Mouse (Mus musculus) ZHBTc4 (cell line): Measurements from ENCODE around the gene 8030411F24Rik.
A peak's percentile ranks its signal among the peaks of the same experiment; 100 is the strongest.
"Not testable (repeated sequence)": the region's sequence is repeated elsewhere in the genome, so short reads cannot be mapped to it uniquely, and the experiment has no call there.

Experiments used
- DNase-seq: peaks from one replicate; pipeline ENCODE4 v3.0.0-alpha.2; 2011; ENCODE audit warnings: low read depth, low spot score

The 8030411F24Rik gene

GRCm38 (mm10) chr2:148781709-148782108, at the start of gene 8030411F24Rik:
TSS of gene 8030411F24Rik (plus strand) at chr2:148782009.
- DNase-seq, result peak; percentile 12

DNA sequence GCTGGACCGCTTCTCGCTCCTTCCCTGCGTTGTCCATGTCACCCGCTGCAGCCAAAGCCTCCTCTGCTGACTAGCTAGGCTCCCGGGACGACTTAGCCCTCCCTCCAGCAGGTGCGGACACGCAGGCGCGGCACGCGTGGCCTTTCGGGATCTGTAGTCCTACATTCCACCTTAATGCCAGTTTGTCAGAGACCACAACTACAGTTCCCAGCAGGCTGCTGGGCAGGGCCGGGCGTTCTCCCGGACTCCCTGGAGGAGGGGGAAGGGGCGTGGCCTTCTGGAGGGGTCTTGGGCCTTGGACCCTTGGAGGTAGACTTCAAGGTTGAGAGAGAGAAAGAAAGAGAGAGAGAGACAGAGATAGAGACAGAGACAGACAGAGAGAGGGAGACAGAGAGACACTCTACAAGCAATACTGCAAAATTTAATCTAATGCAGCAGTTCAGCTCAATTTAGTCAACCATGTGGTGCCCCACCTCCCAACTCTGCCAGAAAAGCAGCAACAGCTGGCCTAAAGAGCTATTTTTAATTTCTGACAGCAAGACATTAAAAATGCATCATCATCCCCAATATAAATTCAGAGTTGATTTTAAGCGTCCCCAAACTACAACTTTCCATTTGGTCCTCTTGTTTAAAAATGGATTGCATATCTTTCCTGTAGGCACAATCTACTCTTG, 49.3 kb upstream of the 8030411F24Rik start, which contains the start of gene Napb:
Gene Napb (minus strand): TSS at position 141 of the 674 bp plus-strand sequence.
- DNase-seq, result peak; percentile 97

DNA sequence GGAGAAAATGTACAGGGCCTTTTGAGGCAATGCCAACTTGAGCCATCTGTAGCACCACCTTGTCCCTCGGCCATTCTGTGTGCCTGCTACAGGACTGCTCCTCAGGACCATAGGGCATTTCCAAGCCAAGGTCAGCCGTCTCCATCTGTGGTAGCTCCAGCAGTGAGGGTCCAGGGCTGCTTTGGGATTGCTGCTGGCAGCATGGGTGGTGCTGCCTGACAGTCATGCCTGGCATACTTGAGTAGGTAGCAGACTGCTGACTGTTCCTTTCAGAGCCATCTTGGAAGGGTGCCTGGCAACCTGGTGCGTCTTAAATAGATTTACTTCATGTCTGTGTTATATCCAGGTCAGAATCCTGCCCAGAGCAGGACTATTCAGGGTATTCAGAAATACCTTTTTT, 38.8 kb upstream of the 8030411F24Rik start:
- DNase-seq, result no peak

GRCm38 (mm10) chr2:148743846-148744407, 37.9 kb upstream of the 8030411F24Rik start:
- no peak for DNase-seq

- DNase-seq, result no peak
Observed at GRCm38 (mm10) chr2:148750058-148750457, 31.8 kb upstream of the 8030411F24Rik start, which contains the start of gene Cstl1. TSS of gene Cstl1 (plus strand) at chr2:148750358.

GRCm38 (mm10) chr2:148751893-148752813, 29.7 kb upstream of the 8030411F24Rik start:
- peak; percentile 92 for DNase-seq

GRCm38 (mm10) chr2:148754310-148754846, 27.4 kb upstream of the 8030411F24Rik start:
- no peak for DNase-seq

- peak; percentile 49 for DNase-seq
Observed at GRCm38 (mm10) chr2:148763648-148764388, 18.0 kb upstream of the 8030411F24Rik start.

DNA sequence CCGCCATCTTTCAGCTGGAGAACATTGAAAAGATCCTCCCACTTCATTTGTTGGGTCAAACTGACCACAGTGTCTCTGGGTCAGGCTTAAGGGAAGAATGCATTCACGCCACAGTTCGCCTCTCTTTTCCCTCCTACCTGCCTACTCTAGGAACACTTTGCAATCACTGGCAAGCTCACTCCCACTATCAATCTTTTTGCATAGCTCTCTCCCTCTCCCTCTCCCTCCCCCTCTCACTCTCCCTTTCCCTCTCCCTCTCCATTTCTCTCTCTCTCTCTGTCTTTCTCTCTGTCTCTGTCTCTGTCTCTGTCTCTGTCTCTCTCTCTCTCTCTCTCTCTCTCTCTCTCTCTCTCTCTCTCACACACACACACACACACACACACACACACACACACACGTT, 10.4 kb upstream of the 8030411F24Rik start, which contains the start of gene Cst11:
Gene Cst11 (minus strand): TSS at position 101 of the 400 bp plus-strand sequence.
- DNase-seq, result not testable (repeated sequence)

DNA sequence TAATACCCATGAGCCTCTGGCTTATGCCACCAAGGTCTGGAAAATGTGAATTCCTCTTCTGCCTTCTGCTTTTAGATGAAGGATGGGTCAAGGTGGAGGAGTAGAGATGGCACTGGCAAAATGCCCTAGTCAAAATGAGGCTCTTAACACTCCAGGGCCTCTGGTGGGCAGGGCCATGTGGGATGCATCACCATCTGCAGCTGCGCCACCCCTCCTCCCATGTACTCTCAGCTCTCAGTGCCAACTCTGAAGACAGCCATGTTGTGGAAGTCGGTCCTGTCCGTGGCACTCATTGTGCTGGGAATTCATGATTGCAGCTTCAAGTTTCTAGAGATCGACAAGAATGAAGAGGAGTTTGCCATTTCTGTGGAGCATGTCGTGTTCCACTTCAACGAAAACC, 7.3 kb downstream of the 8030411F24Rik start, which contains the start of gene Cst12:
Gene Cst12 (plus strand): TSS at position 220 of the 400 bp plus-strand sequence.
- DNase-seq, result no peak

GRCm38 (mm10) chr2:148798485-148798884, 16.7 kb downstream of the 8030411F24Rik start, which contains the start of gene Cst8:
TSS of gene Cst8 (plus strand) at chr2:148798785.
- DNase-seq, result no peak

GRCm38 (mm10) chr2:148801491-148801921, 19.7 kb downstream of the 8030411F24Rik start:
- no peak for DNase-seq

DNA sequence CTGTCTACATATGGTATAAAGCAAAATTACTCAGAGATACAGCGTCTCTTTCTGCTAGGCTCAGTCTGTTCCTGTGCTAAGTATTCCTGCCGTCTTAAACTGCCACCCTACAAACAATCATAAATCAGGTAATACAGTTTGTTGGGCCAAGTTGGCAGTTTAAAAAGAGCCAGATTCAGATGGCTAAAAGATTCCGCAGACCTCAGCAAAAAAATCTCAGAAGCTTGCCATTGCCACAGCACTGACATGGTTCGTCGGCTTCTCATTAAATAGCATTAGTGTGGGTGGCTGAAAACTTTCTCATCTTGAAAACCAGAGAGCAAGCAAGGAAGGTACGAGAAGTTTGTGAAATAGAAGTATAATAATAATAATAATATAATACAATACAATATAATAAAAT, 24.9 kb downstream of the 8030411F24Rik start:
- no peak for DNase-seq

- no peak for DNase-seq
Observed at GRCm38 (mm10) chr2:148819909-148820308, 38.1 kb downstream of the 8030411F24Rik start, which contains the start of gene Cst13. TSS of gene Cst13 (plus strand) at chr2:148820081.

DNA sequence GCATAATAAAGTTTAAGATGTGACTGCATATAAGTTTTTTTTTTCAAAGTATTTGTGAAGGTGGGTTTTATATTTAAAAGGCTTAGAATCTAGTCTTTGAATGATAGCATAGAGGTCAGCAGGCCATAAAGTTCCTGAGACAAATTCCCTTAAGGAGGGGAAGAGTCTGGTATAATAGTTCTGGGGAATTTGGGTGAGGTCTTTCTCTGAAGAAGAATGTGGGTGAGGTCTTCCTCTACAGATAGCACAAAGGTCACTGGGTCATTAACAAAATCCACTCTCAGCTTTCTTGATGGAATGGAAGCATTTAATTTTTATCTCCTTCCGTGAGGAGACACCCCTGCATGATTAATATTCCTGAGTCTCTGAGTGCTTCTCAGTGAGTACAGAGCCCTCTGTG, 44.2 kb downstream of the 8030411F24Rik start:
- peak; percentile 64 for DNase-seq

- no peak for DNase-seq
Observed at GRCm38 (mm10) chr2:148834912-148835311, 53.1 kb downstream of the 8030411F24Rik start, which contains the start of gene Cst9. TSS of gene Cst9 (plus strand) at chr2:148835147.
